Mouse (Mus musculus): ENCODE data around the gene Crebl2. TPM values are rescaled to one million over a fixed set of nuclear protein-coding genes. Genes with fewer than 3 reads are reported as not detected.

The Crebl2 gene
- polyA plus RNA-seq, 1 experiment from 2014 or later, result 6.6 TPM

DNA sequence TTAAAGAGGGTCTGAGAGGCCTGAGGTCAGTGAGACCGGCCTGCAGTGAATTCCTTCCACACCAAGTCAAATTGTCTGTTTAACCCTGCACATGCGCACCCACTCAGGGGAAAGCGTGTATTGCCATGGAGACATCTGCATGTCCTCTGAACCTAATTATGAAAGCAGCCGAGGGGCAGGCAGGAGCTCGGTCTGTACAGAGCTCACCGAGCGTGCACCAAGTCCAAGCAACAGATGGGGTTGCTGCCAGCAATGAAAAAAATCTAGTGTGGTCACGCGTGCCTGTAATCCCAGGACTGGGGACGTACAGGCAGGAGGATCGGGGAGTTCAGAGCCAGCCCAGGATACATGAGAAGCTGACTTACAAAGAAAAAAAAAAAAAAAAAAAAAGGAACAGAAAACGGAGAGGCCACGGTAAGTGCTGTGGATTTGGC is 32.7 kb downstream of the Crebl2 start:
- Histone ChIP-seq H3K27ac (ENCODE audit: low read length) (no peak overlapping the region), H3K9me3 (ENCODE audit: low read length) (no peaks in the 10 kb centered on the region), H3K4me3 (ENCODE audit: low read depth, low read length) (no peak overlapping the region), H3K4me1 (ENCODE audit: insufficient read depth, low read depth, low read length) (no peaks in the 10 kb centered on the region), H3K9ac (replicated peaks; ENCODE audit: low read depth) (no peak overlapping the region), H3K27me3 (replicated peaks; ENCODE audit: insufficient read depth, low read length) (no peaks in the 10 kb centered on the region), H3K36me3 (ENCODE audit: insufficient read depth, low read length) (no peaks in the 10 kb centered on the region), H3K4me2 (replicated peaks; ENCODE audit: low read depth, low read length) (peak overlapping the region; percentile 14; the same call in 1 of the 2 replicates)
- ATAC-seq (0 out of 2 replicates have a peak, but pooled peaks have one; percentile 5), DNase-seq (ENCODE audit: low spot score) (peak; percentile 19)
- no peak for TF ChIP-seq EP300 (IDR thresholded peaks at IDR 0.05)
- no peak for TF ChIP-seq CTCF (IDR thresholded peaks at IDR 0.05)
- WGBS, result 29% methylated on average over 13 of the region's 13 CpGs

DNA sequence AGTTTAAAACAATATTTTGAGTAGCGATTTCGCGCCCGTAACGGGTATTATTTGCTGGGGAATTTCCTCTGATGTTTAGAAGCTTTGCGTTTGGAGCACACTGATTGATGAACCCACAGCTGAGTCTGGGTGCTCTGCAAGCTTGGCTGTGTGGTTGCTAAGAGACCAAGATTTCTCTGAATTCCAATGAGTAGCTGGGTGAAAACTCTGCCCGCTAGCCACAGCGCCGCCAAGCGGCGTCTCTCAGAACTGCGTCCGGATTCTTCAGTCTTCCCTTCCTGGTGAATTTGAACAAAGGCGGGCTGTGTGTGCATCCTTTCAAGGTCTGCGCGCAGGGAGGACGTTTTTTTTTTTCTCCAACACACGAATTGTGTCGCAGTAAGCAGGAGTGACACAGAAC is 33.2 kb downstream of the Crebl2 start:
- no peaks in the 10 kb centered on the region for H3K27me3 ChIP-seq (replicated peaks; ENCODE audit: insufficient read depth, low read length)
- no peak overlapping the region for H3K4me3 ChIP-seq (ENCODE audit: low read depth, low read length)
- 2% methylated on average over 19 of the region's 19 CpGs for WGBS
- ATAC-seq (peak; percentile 78), DNase-seq (ENCODE audit: low spot score) (peak; percentile 95)
- H3K4me2 ChIP-seq (replicated peaks; ENCODE audit: low read depth, low read length), result peak overlapping the region; percentile 14; the same call in 1 of the 2 replicates
- H3K27ac ChIP-seq (ENCODE audit: low read length), result no peak overlapping the region
- H3K36me3 ChIP-seq (ENCODE audit: insufficient read depth, low read length), result no peaks in the 10 kb centered on the region
- no peaks in the 10 kb centered on the region for H3K4me1 ChIP-seq (ENCODE audit: insufficient read depth, low read depth, low read length)
- H3K9me3 ChIP-seq (ENCODE audit: low read length), result no peaks in the 10 kb centered on the region
- TF ChIP-seq EP300 (IDR thresholded peaks at IDR 0.05) (0 out of 2 replicates have a peak, but pooled peaks have one; percentile 33), CTCF (IDR thresholded peaks at IDR 0.05) (peak; percentile 96)
- no peak overlapping the region for H3K9ac ChIP-seq (replicated peaks; ENCODE audit: low read depth)

DNA sequence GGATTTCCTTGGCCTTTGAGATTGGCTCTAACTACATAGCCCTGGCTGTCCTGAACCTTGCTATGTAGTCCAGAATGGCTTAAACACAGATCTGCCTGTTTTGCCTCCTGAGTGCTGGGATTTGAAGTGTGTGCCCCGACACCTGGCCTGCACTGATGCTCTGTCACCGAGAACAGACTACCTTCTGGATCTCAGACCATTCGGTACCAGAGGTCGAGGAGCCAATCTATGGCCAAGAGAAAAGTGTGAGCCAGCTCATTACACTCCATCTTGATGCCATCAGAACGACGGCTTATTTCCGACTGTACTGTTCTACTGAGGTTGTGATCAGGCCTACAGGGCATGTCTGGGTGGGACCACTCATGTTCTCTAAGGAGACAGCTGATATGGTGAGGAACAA is 36.2 kb downstream of the Crebl2 start:
- TF ChIP-seq EP300 (IDR thresholded peaks at IDR 0.05) (no peak), CTCF (IDR thresholded peaks at IDR 0.05) (no peak)
- Histone ChIP-seq H3K4me2 (replicated peaks; ENCODE audit: low read depth, low read length) (no peak overlapping the region), H3K4me3 (ENCODE audit: low read depth, low read length) (no peak overlapping the region), H3K36me3 (ENCODE audit: insufficient read depth, low read length) (no peaks in the 10 kb centered on the region; the same call in 1 of the 2 replicates), H3K9ac (replicated peaks; ENCODE audit: low read depth) (no peak overlapping the region), H3K27ac (ENCODE audit: low read length) (no peak overlapping the region), H3K9me3 (ENCODE audit: low read length) (no peaks in the 10 kb centered on the region), H3K4me1 (ENCODE audit: insufficient read depth, low read depth, low read length) (no peaks in the 10 kb centered on the region), H3K27me3 (replicated peaks; ENCODE audit: insufficient read depth, low read length) (no peaks in the 10 kb centered on the region)
- DNase-seq (ENCODE audit: low spot score), result no peak
- WGBS, result 91% methylated on average over 7 of the region's 7 CpGs
- ATAC-seq, result no peak

DNA sequence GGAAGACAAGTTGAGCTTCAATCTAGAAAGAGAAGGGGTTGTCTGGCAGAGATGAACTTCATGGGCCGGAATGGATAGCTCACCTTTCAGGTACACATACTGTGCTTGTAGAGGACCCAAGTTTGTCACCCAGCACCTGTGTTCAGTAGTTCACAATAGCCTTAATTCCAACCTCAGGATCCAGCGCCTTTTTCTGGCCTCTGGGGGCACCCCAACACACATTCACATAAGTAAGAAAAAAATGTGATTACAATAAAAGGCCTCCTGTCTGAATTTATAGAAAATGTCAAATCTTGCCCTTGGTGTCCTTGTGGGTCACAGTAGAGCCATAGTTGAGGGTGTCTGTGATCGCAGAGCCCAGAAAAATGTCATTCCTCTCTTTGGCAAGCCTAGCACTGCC is 37.4 kb downstream of the Crebl2 start:
- no peak overlapping the region for H3K4me2 ChIP-seq (replicated peaks; ENCODE audit: low read depth, low read length)
- H3K9ac ChIP-seq (replicated peaks; ENCODE audit: low read depth), result no peak overlapping the region
- no peaks in the 10 kb centered on the region for H3K4me1 ChIP-seq (ENCODE audit: insufficient read depth, low read depth, low read length)
- H3K36me3 ChIP-seq (ENCODE audit: insufficient read depth, low read length), result no peaks in the 10 kb centered on the region; the same call in 1 of the 2 replicates
- ATAC-seq, result no peak
- H3K27me3 ChIP-seq (replicated peaks; ENCODE audit: insufficient read depth, low read length), result no peaks in the 10 kb centered on the region
- no peak for TF ChIP-seq CTCF (IDR thresholded peaks at IDR 0.05)
- no peak for TF ChIP-seq EP300 (IDR thresholded peaks at IDR 0.05)
- DNase-seq (ENCODE audit: low spot score), result no peak
- H3K9me3 ChIP-seq (ENCODE audit: low read length), result no peaks in the 10 kb centered on the region
- 92% methylated on average over 3 of the region's 3 CpGs for WGBS
- no peak overlapping the region for H3K4me3 ChIP-seq (ENCODE audit: low read depth, low read length)
- no peak overlapping the region for H3K27ac ChIP-seq (ENCODE audit: low read length)

DNA sequence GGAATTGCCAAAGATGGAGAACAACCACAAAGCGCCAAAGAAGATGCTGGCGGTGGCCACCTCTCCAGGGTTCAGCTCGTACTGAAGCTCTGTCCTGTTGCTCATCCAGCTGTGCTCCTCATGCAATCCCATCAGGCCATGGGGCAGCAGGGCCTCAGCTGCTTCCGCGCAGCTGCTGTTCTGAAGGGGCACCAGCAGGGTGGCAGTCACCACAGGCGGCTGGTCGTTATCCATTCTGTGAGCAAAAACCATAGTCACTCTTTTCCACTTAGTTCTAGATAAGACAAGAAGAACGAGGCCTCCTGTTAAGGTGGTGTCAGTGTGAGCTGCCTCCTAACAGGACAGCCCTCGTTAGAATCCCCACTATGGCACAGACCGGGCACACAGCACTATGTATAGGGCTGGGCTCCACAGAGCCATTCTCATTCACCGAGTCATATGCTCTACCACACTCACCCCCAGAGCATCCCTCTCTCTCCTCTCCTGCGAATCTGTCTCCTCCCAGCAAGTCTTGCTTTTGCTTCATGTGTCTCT is 40.3 kb downstream of the Crebl2 start:
- no peaks in the 10 kb centered on the region for H3K9me3 ChIP-seq (ENCODE audit: low read length)
- no peak overlapping the region for H3K27ac ChIP-seq (ENCODE audit: low read length)
- 87% methylated on average over 12 of the region's 12 CpGs for WGBS
- no peak overlapping the region for H3K9ac ChIP-seq (replicated peaks; ENCODE audit: low read depth)
- DNase-seq (ENCODE audit: low spot score), result no peak
- no peak for ATAC-seq
- H3K4me1 ChIP-seq (ENCODE audit: insufficient read depth, low read depth, low read length), result no peaks in the 10 kb centered on the region
- no peak overlapping the region for H3K4me3 ChIP-seq (ENCODE audit: low read depth, low read length)
- H3K36me3 ChIP-seq (ENCODE audit: insufficient read depth, low read length), result no peaks in the 10 kb centered on the region; the same call in 1 of the 2 replicates
- H3K4me2 ChIP-seq (replicated peaks; ENCODE audit: low read depth, low read length), result no peak overlapping the region
- TF ChIP-seq CTCF (IDR thresholded peaks at IDR 0.05) (no peak), EP300 (IDR thresholded peaks at IDR 0.05) (no peak)
- no peaks in the 10 kb centered on the region for H3K27me3 ChIP-seq (replicated peaks; ENCODE audit: insufficient read depth, low read length)

DNA sequence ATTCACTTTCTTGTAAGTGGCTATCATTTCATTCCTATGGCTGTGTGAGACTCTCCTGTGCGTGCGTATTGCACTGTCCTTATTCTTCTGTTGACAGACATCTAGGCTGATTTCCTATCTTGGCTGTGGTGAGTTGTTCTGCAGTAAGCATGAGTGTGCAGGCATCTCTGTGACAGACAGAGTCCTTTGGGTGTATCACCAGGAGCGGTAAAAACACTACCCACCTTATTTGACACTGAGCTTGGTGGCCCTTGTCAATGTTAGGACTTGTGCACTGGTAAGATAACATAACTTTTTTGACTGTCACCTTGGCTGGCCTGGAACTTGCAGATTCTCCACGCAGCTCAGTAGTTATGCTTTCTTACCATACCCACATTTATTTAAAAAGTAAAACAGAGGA is 40.9 kb downstream of the Crebl2 start:
- Histone ChIP-seq H3K4me1 (ENCODE audit: insufficient read depth, low read depth, low read length) (no peaks in the 10 kb centered on the region), H3K9ac (replicated peaks; ENCODE audit: low read depth) (no peak overlapping the region), H3K4me3 (ENCODE audit: low read depth, low read length) (no peak overlapping the region), H3K27ac (ENCODE audit: low read length) (no peak overlapping the region), H3K27me3 (replicated peaks; ENCODE audit: insufficient read depth, low read length) (no peaks in the 10 kb centered on the region), H3K36me3 (ENCODE audit: insufficient read depth, low read length) (no peaks in the 10 kb centered on the region; the same call in 1 of the 2 replicates), H3K4me2 (replicated peaks; ENCODE audit: low read depth, low read length) (no peak overlapping the region), H3K9me3 (ENCODE audit: low read length) (no peaks in the 10 kb centered on the region)
- DNase-seq (ENCODE audit: low spot score), result no peak
- ATAC-seq, result no peak
- TF ChIP-seq EP300 (IDR thresholded peaks at IDR 0.05) (no peak), CTCF (IDR thresholded peaks at IDR 0.05) (no peak)
- 88% methylated on average over 4 of the region's 4 CpGs for WGBS
